Mouse (Mus musculus) ovary, postnatal 10 days (tissue): ENCODE results near the gene Cideb.

Source experiments
- DNase-seq: peaks from one replicate; pipeline ENCODE4 v3.0.0; 2022; ENCODE audit warnings: low spot score

The Cideb gene

DNA sequence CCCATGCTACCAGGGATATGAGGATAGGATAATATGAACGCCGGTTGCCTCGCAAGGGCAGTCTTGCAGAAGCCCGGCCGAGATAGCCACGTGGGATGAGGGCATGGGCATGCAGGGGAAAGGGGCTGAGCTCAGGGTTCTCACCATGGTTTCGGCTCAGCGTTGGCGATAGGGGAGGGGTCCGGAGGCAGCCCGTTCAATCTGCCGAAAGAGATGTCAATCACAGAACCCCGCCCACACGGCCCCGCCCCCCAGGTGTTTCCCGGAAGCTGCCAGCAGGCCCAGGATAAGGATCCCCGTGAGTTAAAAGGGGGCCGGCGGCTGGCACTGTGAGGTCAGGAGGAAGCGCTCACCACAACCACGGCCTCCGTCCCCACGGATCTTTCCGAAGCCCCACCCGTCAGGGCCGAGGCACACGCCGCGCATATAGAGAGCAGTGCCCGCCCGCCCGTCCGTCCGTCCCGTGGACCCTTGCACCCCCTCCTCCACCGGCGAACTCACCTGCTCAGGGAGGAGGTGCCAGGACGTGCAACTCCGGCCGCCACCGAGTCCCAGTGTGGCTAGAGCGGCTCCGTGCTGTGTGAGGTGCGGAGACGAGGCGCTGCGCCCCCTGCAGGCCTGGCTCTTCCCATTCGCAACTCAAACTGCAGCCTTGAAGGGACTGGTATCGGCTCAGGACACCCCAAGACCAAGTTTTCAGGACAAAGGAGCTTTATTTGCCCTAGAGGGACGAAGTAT is 36.4 kb downstream of the Cideb start, which contains the start of gene Rabggta:
Gene Rabggta (minus strand): TSS at position 564 of the 738 bp plus-strand sequence.
- peak; percentile 79 for DNase-seq

DNA sequence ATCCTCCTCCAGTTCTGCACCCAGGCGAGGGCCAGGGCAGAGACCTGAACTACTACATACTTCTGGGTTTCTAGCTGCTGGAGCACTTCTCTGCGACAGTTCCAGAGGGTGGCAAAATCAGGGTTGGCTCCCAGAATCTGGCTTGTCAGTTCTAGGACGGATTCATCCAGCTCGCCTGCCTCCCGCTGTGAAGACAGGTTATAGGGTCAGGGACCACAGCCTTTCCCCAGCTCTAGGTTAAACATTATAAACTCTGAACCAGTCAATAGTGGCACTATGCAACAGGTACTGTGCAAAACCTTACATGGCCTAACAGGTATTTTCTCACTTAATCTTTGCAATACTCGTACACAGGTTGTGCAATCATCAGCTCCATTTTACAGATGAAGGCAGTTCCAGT is 37.2 kb downstream of the Cideb start:
- no peak for DNase-seq

DNA sequence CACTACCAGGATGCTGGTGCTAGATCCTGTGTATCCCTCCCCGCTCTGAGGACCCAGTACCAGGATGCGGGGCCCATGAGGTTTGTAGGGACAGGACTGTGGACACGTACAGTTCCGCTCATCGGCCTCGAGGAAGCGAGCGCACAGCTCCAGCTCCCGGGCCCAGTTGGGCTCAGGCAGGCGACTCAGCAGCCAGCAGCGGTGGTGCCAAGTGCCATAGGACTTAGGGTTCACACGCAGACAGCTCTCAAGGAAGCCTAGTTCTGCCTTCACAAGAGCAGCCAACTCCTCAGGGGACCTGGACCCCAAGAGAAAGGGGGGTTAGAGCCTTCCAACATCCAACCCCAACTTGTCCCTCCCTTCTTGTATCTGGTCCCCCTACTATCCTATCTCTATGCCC is 37.6 kb downstream of the Cideb start:
- no peak for DNase-seq

DNA sequence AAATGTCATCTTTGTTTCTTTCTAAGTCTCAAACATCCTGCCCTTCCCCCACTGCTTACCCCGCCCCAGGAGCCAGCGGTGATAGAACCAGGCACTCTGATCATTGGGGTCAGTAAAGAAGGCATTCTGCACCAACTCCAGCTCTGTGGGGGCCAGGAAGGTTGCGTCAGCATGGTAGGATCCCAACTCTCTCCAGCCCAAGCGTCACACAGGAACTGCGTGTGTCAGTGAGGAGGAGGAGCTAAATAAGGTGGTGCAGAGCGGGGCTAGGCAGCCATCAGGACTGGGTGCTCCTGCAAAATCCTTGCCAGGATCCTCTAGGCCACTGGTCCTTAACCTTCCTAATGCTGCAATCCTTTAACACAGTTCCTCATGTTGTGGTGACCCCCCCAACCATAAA is 38.5 kb downstream of the Cideb start:
- DNase-seq: no peak

DNA sequence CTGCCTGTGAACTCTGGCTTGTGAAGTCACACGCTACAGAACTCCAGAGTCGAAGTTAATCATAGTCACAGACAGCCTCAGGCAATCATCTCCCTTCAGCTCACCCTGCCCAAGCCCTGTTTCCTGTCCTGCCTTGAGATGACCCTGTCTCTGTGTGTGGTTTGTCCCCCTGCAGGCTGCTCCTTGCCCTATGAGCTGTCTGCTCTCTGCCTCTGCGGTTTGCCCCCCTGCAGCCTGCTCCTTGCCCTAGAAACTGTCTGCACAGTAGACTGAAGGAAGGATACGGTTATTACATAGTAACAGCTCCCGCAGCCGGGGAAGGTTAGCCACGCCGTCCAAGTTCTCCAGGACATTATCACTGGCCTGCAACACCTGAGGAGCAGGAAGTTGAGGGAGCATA is 41.4 kb downstream of the Cideb start:
- no peak for DNase-seq

DNA sequence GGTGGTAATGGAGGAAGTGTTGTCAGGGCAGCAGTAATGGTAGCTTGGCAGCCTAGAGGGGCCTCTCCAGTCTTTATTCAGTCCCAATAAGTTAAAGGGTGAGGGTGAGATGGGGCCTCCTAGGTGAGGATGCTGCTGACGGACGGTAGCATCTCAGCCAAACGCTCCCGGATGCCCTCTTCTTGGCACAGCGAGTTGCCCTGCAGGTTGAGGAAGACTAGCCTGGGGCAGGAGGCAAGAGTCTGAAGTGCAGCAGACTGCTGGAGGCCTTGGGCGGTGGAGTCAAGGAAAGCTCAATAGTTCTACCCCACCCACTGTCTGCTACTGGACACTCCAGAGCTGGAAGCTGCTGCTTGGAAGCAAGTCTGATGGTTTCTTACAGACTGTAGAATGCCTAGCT is 42.0 kb downstream of the Cideb start:
- no peak for DNase-seq

DNA sequence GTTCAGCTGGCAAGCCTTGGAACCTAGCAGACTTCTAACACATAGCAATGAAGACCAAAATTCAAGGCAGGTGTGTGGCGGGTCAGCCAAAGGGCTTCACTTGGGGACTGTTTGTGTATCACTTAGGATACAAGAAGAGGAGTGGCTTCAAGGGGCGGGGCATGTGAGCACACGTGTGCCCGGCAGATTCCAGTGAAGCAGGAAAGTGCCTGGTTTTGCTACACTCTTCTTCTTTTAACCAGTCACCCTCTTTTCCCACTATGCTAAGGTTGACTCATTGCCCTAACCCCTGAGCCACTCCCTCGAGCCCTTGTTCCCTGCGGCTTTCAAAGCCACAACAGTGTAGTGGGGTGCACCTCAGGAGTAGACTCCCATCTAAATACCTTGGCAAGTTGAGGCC is 43.4 kb downstream of the Cideb start:
- DNase-seq: no peak

DNA sequence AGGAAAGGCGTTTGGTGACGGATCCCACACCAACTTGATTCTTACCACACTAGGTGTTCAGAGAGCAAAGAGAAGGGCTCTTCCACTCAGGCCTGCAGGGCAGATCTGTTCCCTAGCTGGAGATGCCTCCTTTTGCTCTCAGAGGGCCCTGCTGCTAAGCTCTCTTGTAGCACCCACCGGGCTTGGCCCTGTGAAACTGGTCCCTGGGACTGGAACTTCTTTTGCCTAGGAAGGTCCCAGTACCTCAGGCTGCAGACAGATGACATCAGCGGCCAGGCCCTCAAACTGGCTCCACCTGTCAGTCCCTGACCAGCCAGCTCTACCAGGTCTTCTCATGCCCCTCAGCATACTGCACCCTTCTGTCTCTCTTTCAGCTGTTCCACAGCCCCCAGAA is 44.5 kb downstream of the Cideb start, which contains the start of gene Tgm1:
Gene Tgm1 (minus strand): TSS at position 198 of the 394 bp plus-strand sequence.
- no peak for DNase-seq

DNA sequence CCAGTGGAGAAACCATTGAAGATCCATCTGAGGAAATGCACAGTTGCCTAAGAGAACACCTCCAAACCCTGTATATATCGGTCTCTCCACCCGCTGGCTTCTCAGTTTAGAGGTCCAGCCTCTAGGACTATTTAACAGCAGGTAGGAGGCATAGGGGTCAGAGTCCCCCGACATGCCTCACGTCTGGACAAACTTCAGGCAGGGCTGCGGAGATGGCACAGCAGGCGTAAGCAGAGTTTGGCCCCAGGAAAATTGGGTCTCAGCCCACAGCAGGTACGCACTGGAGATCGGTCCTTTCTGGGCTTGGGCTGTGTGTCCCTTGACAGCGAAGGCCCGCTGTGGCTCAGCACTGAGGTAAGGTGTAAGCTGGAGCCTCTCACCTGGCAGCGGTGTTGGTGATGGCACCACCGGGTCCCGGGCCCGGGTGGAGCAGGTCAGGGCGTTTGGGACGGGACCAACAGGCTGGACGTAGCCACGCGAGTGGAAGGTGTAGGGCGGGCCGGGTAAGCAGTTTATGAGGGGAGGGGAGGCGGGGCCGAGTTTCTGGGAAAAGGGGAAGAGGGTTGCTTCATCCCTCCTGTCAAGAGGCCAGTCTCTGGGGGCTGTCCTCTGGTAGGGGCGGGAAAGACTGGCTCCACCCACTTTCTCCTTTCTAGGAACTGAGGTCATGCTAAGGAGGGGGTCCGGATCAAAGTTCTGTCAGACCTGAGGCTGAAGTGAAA is 45.1 kb downstream of the Cideb start:
- DNase-seq: no peak

DNA sequence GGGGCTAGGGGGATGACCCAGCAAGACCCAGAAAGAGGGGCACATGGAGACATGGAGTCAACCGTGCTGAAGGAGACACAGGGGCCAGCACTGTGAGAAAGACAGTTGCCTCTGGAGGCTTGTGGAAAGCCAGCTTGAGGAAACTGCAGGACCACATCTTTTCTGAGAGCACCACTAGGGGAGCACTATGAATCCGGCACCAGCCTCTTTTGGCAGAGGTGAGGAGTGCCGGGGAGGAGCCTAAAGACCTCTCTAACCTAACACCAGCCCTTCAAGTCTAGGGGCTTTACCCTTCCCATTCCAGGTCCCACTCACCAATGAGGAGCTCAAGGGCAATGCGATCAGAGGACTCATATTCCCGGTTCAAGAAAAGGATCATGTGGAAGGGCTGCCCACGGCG is 46.5 kb downstream of the Cideb start:
- DNase-seq: no peak

DNA sequence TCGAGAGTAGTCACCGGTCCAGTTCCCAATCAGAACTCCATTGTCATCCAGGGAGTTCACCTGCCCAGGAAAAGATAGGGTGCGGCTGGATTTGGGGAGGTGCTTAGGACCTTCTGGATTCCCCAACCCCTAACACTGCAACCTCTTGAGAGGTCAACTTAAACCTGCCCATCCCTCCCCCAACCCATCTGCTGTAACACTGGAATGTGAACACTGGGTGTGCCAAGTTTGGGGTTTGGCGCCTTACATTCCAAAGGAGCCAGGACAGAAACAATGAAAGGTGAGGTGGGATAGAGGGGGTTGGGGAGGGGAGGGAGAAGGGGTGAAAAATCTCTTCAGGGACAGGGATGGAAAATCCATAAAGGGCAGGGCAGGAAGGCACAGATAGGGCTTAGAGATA is 48.7 kb downstream of the Cideb start:
- no peak for DNase-seq

DNA sequence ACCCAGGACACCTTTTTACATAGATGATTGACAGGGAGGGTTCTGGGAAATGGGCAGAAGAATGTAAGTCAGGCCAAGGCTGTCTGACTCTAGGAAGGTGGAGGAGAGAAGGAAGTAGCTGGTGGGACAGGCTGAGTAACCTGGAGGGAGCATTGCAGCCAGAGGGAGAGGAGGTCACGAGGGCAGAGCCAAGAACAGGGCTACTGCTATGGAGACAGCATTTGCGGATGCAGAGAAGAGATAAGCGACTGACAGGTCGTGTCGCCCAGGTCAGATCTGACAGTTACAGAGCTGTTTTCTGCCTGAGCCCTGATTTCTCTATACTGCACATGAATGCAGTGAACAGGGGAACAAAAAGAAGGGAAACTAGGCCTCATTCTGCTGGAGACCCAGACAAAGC is 50.9 kb downstream of the Cideb start:
- DNase-seq: no peak

DNA sequence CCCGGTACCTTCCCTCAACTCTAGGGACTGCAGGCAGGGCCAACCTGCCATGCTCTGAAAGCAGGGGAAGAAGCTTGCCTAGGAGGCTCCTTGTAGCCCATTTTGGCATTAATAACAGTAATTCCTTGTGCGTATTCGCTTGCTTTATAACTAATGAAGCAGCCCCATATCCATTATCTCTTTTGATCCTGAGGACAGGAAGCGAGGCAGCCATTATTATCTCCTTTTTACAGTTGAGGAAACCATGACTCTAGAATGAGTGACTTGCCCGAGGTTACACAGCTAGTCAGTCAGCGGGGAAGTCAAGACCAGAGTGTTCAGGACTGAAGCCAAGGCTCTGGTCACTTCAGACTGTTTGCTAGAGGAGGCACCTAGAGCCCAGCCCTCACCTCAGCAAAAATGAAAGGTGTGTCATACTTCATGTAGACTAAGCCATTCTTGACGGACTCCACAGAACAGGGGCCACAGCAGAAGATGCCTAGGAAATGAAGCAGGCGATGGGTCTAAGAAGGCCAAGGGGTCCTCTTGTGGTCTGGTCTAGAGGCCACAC is 52.1 kb downstream of the Cideb start:
- no peak for DNase-seq
